In the genomic region with DNA sequence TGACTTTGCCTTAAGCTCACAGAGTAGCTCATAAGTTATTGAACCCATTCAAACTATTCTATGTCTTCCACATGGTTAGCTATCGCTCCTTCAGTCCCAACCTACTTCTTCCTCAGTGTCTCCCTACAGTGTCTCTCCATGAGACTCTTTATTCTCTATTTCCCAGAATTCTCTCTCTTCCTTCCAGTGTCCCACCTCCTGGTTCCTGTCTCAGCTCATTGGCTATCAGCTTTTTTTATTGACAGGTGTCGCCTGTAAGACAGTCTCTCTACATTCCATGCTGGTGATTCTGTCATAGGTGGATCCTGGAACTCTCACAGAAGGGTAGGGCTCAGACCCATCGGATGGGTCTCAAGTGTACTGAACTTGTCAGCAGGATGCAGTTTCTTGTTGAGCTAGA, we compare ENCODE assay signal across 35 mouse cellular contexts. TPM values are rescaled to one million over a fixed set of nuclear protein-coding genes. Genes with fewer than 3 reads are reported as not detected.
DNase-seq lines count a peak whose midpoint lies in the region; ATAC-seq and TF ChIP-seq lines count a peak whose summit lies in the region.
"Had no signal": no experiment of that assay in that cellular context is flagged by ENCODE, and none has a peak within 500 bp of the region (broad histone marks: within the 10 kb centered on the region; RNA-seq: fewer than 3 reads in every experiment).

No protein-coding gene starts in this region.

- no peak overlapping the region for H3K4me2 ChIP-seq in kidney, embryonic 16.5 days (replicated peaks; ENCODE audit: low read depth, low read length)
- no peak overlapping the region for H3K4me2 ChIP-seq in lung, postnatal 0 days (replicated peaks; ENCODE audit: low read depth, low read length)
- no peak overlapping the region for H3K4me2 ChIP-seq in midbrain, embryonic 13.5 days (replicated peaks)
- no peak overlapping the region for H3K4me2 ChIP-seq in forebrain, embryonic 16.5 days (ENCODE audit: low read length)
- H3K4me2 ChIP-seq: embryonic facial prominence, embryonic 15.5 days; forebrain, embryonic 12.5 days; intestine, embryonic 15.5 days; limb, embryonic 12.5 days; midbrain, embryonic 15.5 days; neural tube, embryonic 15.5 days had no signal

- H3K4me3 ChIP-seq in kidney, embryonic 16.5 days (ENCODE audit: low read length): no peak overlapping the region
- no peak overlapping the region for H3K4me3 ChIP-seq in lung, postnatal 0 days (ENCODE audit: low read depth, low read length)
- H3K4me3 ChIP-seq in ES-E14 (ENCODE audit: insufficient read depth in 1 of 2, low read depth in 1 of 2, low read length in 2 of 2, poor library complexity in 1 of 2, severe bottlenecking in 1 of 2): peak overlapping the region; percentile 31 to 46; a peak in 3 of 4 replicates
- no peak overlapping the region for H3K4me3 ChIP-seq in midbrain, embryonic 13.5 days (replicated peaks)
- no peak overlapping the region for H3K4me3 ChIP-seq in forebrain, embryonic 16.5 days (replicated peaks; ENCODE audit: low read length)
- H3K4me3 ChIP-seq: embryonic facial prominence, embryonic 10.5 days; embryonic facial prominence, embryonic 15.5 days; forebrain, embryonic 12.5 days; intestine, embryonic 15.5 days; left cerebral cortex, adult 2 months; limb, embryonic 12.5 days; midbrain, embryonic 15.5 days; neural tube, embryonic 15.5 days; stomach, embryonic 15.5 days had no signal

- TF ChIP-seq EP300 in lung, postnatal 0 days (IDR thresholded peaks at IDR 0.05): no peak

- H3K36me3 ChIP-seq in kidney, embryonic 16.5 days (ENCODE audit: insufficient read depth, low read length): no peaks in the 10 kb centered on the region
- H3K36me3 ChIP-seq in lung, postnatal 0 days (ENCODE audit: insufficient read depth, low read length): no peaks in the 10 kb centered on the region
- H3K36me3 ChIP-seq in ES-E14 (ENCODE audit: control insufficient read depth, insufficient read depth, low read length, poor library complexity, severe bottlenecking): no peaks in the 10 kb centered on the region
- H3K36me3 ChIP-seq in midbrain, embryonic 13.5 days: no peaks in the 10 kb centered on the region
- no peaks in the 10 kb centered on the region for H3K36me3 ChIP-seq in forebrain, embryonic 16.5 days (ENCODE audit: control insufficient read depth, insufficient read depth)
- H3K36me3 ChIP-seq: embryonic facial prominence, embryonic 10.5 days; embryonic facial prominence, embryonic 15.5 days; forebrain, embryonic 12.5 days; intestine, embryonic 15.5 days; limb, embryonic 12.5 days; midbrain, embryonic 15.5 days; neural tube, embryonic 15.5 days; stomach, embryonic 15.5 days had no signal

- no peaks in the 10 kb centered on the region for H3K4me1 ChIP-seq in kidney, embryonic 16.5 days (ENCODE audit: insufficient read depth, low read length)
- H3K4me1 ChIP-seq in lung, postnatal 0 days (ENCODE audit: insufficient read depth, low read depth, low read length): no peaks in the 10 kb centered on the region; the same call in 1 of the 2 replicates
- H3K4me1 ChIP-seq in ES-E14 (ENCODE audit: control insufficient read depth in 2 of 2, insufficient read depth in 2 of 2, low read length in 2 of 2, poor library complexity in 1 of 2): peaks cover 4 to 17% of the 10 kb centered on the region in 2 experiments; a peak in 3 of 4 replicates
- H3K4me1 ChIP-seq in midbrain, embryonic 13.5 days (replicated peaks): no peaks in the 10 kb centered on the region
- H3K4me1 ChIP-seq in forebrain, embryonic 16.5 days (replicated peaks; ENCODE audit: control insufficient read depth, insufficient read depth, low read length): no peaks in the 10 kb centered on the region
- H3K4me1 ChIP-seq: embryonic facial prominence, embryonic 15.5 days; forebrain, embryonic 12.5 days; intestine, embryonic 15.5 days; limb, embryonic 12.5 days; midbrain, embryonic 15.5 days; neural tube, embryonic 15.5 days; stomach, embryonic 15.5 days had no signal

- H3K9me3 ChIP-seq in kidney, embryonic 16.5 days (ENCODE audit: low read length): no peaks in the 10 kb centered on the region
- no peaks in the 10 kb centered on the region for H3K9me3 ChIP-seq in lung, postnatal 0 days (ENCODE audit: low read length)
- no peaks in the 10 kb centered on the region for H3K9me3 ChIP-seq in ES-E14 (ENCODE audit: control insufficient read depth, insufficient read depth, low read depth, low read length)
- no peaks in the 10 kb centered on the region for H3K9me3 ChIP-seq in midbrain, embryonic 13.5 days
- H3K9me3 ChIP-seq in forebrain, embryonic 16.5 days (ENCODE audit: control insufficient read depth, low read length): no peaks in the 10 kb centered on the region
- H3K9me3 ChIP-seq: embryonic facial prominence, embryonic 10.5 days; embryonic facial prominence, embryonic 15.5 days; forebrain, embryonic 12.5 days; intestine, embryonic 15.5 days; limb, embryonic 12.5 days; midbrain, embryonic 15.5 days; neural tube, embryonic 15.5 days; stomach, embryonic 15.5 days had no signal

- in situ Hi-C loops in ES-E14 (cut with MboI; ENCODE audit: low sequenced_read_pairs in 2 of 2, unreplicated experiment in 2 of 2): no loop called here

- 0 out of 2 replicates have a peak overlapping the region, but pooled peaks have one; percentile 67 for H3K27ac ChIP-seq in kidney, embryonic 16.5 days (ENCODE audit: low read length)
- H3K27ac ChIP-seq in lung, postnatal 0 days (ENCODE audit: low read length): peak overlapping the region; percentile 69; the same call in 1 of the 2 replicates
- peak overlapping the region; percentile 68; the same call in 1 of the 2 replicates for H3K27ac ChIP-seq in ES-E14 (ENCODE audit: insufficient read depth, low read depth, low read length, poor library complexity, severe bottlenecking)
- H3K27ac ChIP-seq in midbrain, embryonic 13.5 days: no peak overlapping the region
- no peak overlapping the region for H3K27ac ChIP-seq in forebrain, embryonic 16.5 days (ENCODE audit: low read length)
- H3K27ac ChIP-seq: embryonic facial prominence, embryonic 10.5 days; embryonic facial prominence, embryonic 15.5 days; forebrain, embryonic 12.5 days; intestine, embryonic 15.5 days; left cerebral cortex, adult 2 months; limb, embryonic 12.5 days; midbrain, embryonic 15.5 days; neural tube, embryonic 15.5 days had no signal

- WGBS in kidney, embryonic 16.5 days: 92% methylated on average over 3 of the region's 3 CpGs
- WGBS in lung, postnatal 0 days: 78% methylated on average over 3 of the region's 3 CpGs
- WGBS in midbrain, embryonic 13.5 days: 91% methylated on average over 3 of the region's 3 CpGs
- WGBS in forebrain, embryonic 16.5 days: 89% methylated on average over 3 of the region's 3 CpGs

- H3K27me3 ChIP-seq in kidney, embryonic 16.5 days (ENCODE audit: insufficient read depth, low read length): no peaks in the 10 kb centered on the region
- no peaks in the 10 kb centered on the region for H3K27me3 ChIP-seq in lung, postnatal 0 days (replicated peaks; ENCODE audit: insufficient read depth, low read length)
- no peaks in the 10 kb centered on the region for H3K27me3 ChIP-seq in midbrain, embryonic 13.5 days
- H3K27me3 ChIP-seq in forebrain, embryonic 16.5 days (replicated peaks; ENCODE audit: control insufficient read depth, insufficient read depth, low read length): no peaks in the 10 kb centered on the region
- H3K27me3 ChIP-seq: embryonic facial prominence, embryonic 15.5 days; forebrain, embryonic 12.5 days; intestine, embryonic 15.5 days; limb, embryonic 12.5 days; midbrain, embryonic 15.5 days; neural tube, embryonic 15.5 days; stomach, embryonic 15.5 days had no signal

- ATAC-seq in kidney, embryonic 16.5 days (ENCODE audit: low FRiP score, low TSS enrichment): no peak
- ATAC-seq in lung, postnatal 0 days: no peak
- no peak for ATAC-seq in midbrain, embryonic 13.5 days
- ATAC-seq in forebrain, embryonic 16.5 days: no peak
- ATAC-seq: activated CD4-positive, CD25-positive, alpha-beta regulatory T cell, adult 4 months; hindbrain, embryonic 16.5 days; intestine, embryonic 15.5 days; midbrain, embryonic 15.5 days had no signal

- no peak for TF ChIP-seq CTCF in lung, postnatal 0 days (IDR thresholded peaks at IDR 0.05)

- DNase-seq in kidney, postnatal 14 days: no peak
- DNase-seq in lung, postnatal 0 days (ENCODE audit: low spot score): no peak
- no peak for DNase-seq in lung, postnatal 10 days
- DNase-seq in ES-E14 (ENCODE audit: low read depth, low spot score): no peak
- DNase-seq: B cell, adult 2 months; cerebellum, adult 2 months; cerebellum, postnatal 14 days; gastrocnemius, postnatal 14 days; right cerebral cortex, postnatal 25 days; thymus, adult 18-20 months; thymus, postnatal 25 days had no signal

- H3K9ac ChIP-seq in kidney, embryonic 16.5 days (replicated peaks; ENCODE audit: low read length): no peak overlapping the region
- H3K9ac ChIP-seq in lung, postnatal 0 days (replicated peaks; ENCODE audit: low read depth): no peak overlapping the region
- H3K9ac ChIP-seq in ES-E14 (ENCODE audit: insufficient read depth, low read depth, low read length, poor library complexity, severe bottlenecking): peak overlapping the region; percentile 59; the same call in 1 of the 2 replicates
- H3K9ac ChIP-seq in midbrain, embryonic 13.5 days (replicated peaks): no peak overlapping the region
- H3K9ac ChIP-seq in forebrain, embryonic 16.5 days (replicated peaks; ENCODE audit: low read depth, low read length): no peak overlapping the region
- H3K9ac ChIP-seq: embryonic facial prominence, embryonic 15.5 days; forebrain, embryonic 12.5 days; intestine, embryonic 15.5 days; limb, embryonic 12.5 days; midbrain, embryonic 15.5 days; neural tube, embryonic 15.5 days; stomach, embryonic 15.5 days had no signal

RNA-seq across cellular contexts. Expression of gene Cep19, which starts 25.8 kb away (rescaled TPM):
- polyA plus RNA-seq in kidney, embryonic 16.5 days (2015; fragmentation: Nextera tagmentation; extraction: Ambion mirVana): 42.6 and 44.5 TPM in 2 replicates
- 17.3 and 21.6 TPM in 2 replicates for polyA plus RNA-seq in lung, postnatal 0 days (2015; fragmentation: Nextera tagmentation; extraction: Ambion mirVana)
- 8.9 and 11.9 TPM in 2 replicates for total RNA-seq in ES-E14 (2012; rRNA removed)
- polyA plus RNA-seq in midbrain, embryonic 13.5 days (2015; fragmentation: Nextera tagmentation; extraction: Ambion mirVana): 45.6 and 46.9 TPM in 2 replicates
- polyA plus RNA-seq in forebrain, embryonic 16.5 days (2015; fragmentation: Nextera tagmentation; extraction: Ambion mirVana): 48.4 and 56.3 TPM in 2 replicates

RNA-seq across cellular contexts. Expression of gene Pigx, which starts 25.8 kb away (rescaled TPM):
- 130 and 136 TPM in 2 replicates for polyA plus RNA-seq in kidney, embryonic 16.5 days (2015; fragmentation: Nextera tagmentation; extraction: Ambion mirVana)
- 57.7 and 61.4 TPM in 2 replicates for polyA plus RNA-seq in lung, postnatal 0 days (2015; fragmentation: Nextera tagmentation; extraction: Ambion mirVana)
- 59.5 and 86.2 TPM in 2 replicates for total RNA-seq in ES-E14 (2012; rRNA removed)
- polyA plus RNA-seq in midbrain, embryonic 13.5 days (2015; fragmentation: Nextera tagmentation; extraction: Ambion mirVana): 149 and 153 TPM in 2 replicates
- 121 and 122 TPM in 2 replicates for polyA plus RNA-seq in forebrain, embryonic 16.5 days (2015; fragmentation: Nextera tagmentation; extraction: Ambion mirVana)

RNA-seq across cellular contexts. Expression of gene Nrros, which starts 40.0 kb away (rescaled TPM):
- polyA plus RNA-seq in kidney, embryonic 16.5 days (2015; fragmentation: Nextera tagmentation; extraction: Ambion mirVana): 18.1 and 22.2 TPM in 2 replicates
- polyA plus RNA-seq in lung, postnatal 0 days (2015; fragmentation: Nextera tagmentation; extraction: Ambion mirVana): 31.5 and 43.5 TPM in 2 replicates
- 6.4 and 7.2 TPM in 2 replicates for total RNA-seq in ES-E14 (2012; rRNA removed)
- 5.9 and 7.1 TPM in 2 replicates for polyA plus RNA-seq in midbrain, embryonic 13.5 days (2015; fragmentation: Nextera tagmentation; extraction: Ambion mirVana)
- 9.0 TPM in 2 replicates for polyA plus RNA-seq in forebrain, embryonic 16.5 days (2015; fragmentation: Nextera tagmentation; extraction: Ambion mirVana)

RNA-seq across cellular contexts. Expression of gene Pak2, which starts 46.2 kb away (rescaled TPM):
- polyA plus RNA-seq in kidney, embryonic 16.5 days (2015; fragmentation: Nextera tagmentation; extraction: Ambion mirVana): 38.2 and 40.3 TPM in 2 replicates
- polyA plus RNA-seq in lung, postnatal 0 days (2015; fragmentation: Nextera tagmentation; extraction: Ambion mirVana): 25.8 and 30.6 TPM in 2 replicates
- 17.9 and 26.9 TPM in 2 replicates for total RNA-seq in ES-E14 (2012; rRNA removed)
- 41.9 and 43.6 TPM in 2 replicates for polyA plus RNA-seq in midbrain, embryonic 13.5 days (2015; fragmentation: Nextera tagmentation; extraction: Ambion mirVana)
- 42.9 and 50.9 TPM in 2 replicates for polyA plus RNA-seq in forebrain, embryonic 16.5 days (2015; fragmentation: Nextera tagmentation; extraction: Ambion mirVana)

RNA-seq across cellular contexts. Expression of gene Bex6, which starts 54.3 kb away (rescaled TPM):
- polyA plus RNA-seq in kidney, embryonic 16.5 days (2015; fragmentation: Nextera tagmentation; extraction: Ambion mirVana): not detected in 2 replicates
- polyA plus RNA-seq in lung, postnatal 0 days (2015; fragmentation: Nextera tagmentation; extraction: Ambion mirVana): 0.18 TPM in 1 of 2 replicates, not detected in the other
- 1.4 and 1.6 TPM in 2 replicates for total RNA-seq in ES-E14 (2012; rRNA removed)
- polyA plus RNA-seq in midbrain, embryonic 13.5 days (2015; fragmentation: Nextera tagmentation; extraction: Ambion mirVana): not detected in 2 replicates
- polyA plus RNA-seq in forebrain, embryonic 16.5 days (2015; fragmentation: Nextera tagmentation; extraction: Ambion mirVana): not detected in 2 replicates
- total RNA-seq: adrenal gland, adult 2 months; adrenal gland, postnatal 36 days; gastrocnemius, postnatal 14 days; layer of hippocampus, adult 18-20 months; layer of hippocampus, postnatal 10 days; left cerebral cortex, adult 2 months; left cerebral cortex, postnatal 25 days; liver, adult 2 months had no signal
- polyA plus RNA-seq: activated CD4-positive, CD25-positive, alpha-beta regulatory T cell, adult 4 months; adrenal gland, adult 2 months; brain, embryonic 14.5 days; cerebellum, adult 2 months; cortical plate, adult 2 months; embryonic facial prominence, embryonic 10.5 days; forebrain, embryonic 12.5 days; heart, embryonic 14.5 days; hindbrain, embryonic 11.5 days; hindbrain, embryonic 16.5 days; limb, embryonic 12.5 days; liver, adult 2 months; midbrain, embryonic 15.5 days; neural tube, embryonic 15.5 days had no signal

Comparison
In these comparisons a context has a peak if more than half of its experiments do, and no peak if none do; other contexts are left out.
1. H3K27ac ChIP-seq: peak in kidney, embryonic 16.5 days (single experiment), lung, postnatal 0 days (single experiment) and ES-E14 (single experiment); none in midbrain, embryonic 13.5 days (single experiment) and forebrain, embryonic 16.5 days (single experiment).
2. H3K4me3 ChIP-seq: peak in ES-E14 (2 of 2); none in kidney, embryonic 16.5 days (single experiment), lung, postnatal 0 days (single experiment), midbrain, embryonic 13.5 days (single experiment) and forebrain, embryonic 16.5 days (single experiment).